Mouse (Mus musculus): ENCODE results near the gene Egfl7. TPM values are rescaled to one million over a fixed set of nuclear protein-coding genes. Genes with fewer than 3 reads are reported as not detected.
A peak's percentile ranks its signal among the peaks of the same experiment; 100 is the strongest.

Gene Egfl7
- 72.2 and 78.9 TPM in 2 replicates for polyA plus RNA-seq (2015; fragmentation: Nextera tagmentation; extraction: Ambion mirVana)

GRCm38 (mm10) chr2:26579714-26580113 is at the start of gene Egfl7:
TSS of gene Egfl7 (plus strand) at chr2:26580014.
- Histone ChIP-seq H3K9me3 (no peaks in the 10 kb centered on the region), H3K4me2 (no peak within 1 kb of the TSS), H3K9ac (no peak within 1 kb of the TSS), H3K27me3 (no peaks in the 10 kb centered on the region), H3K36me3 (no peaks in the 10 kb centered on the region), H3K4me3 (no peak within 1 kb of the TSS), H3K4me1 (replicated peaks) (peaks cover 22% of the 10 kb centered on the region), H3K27ac (peak within 1 kb of the TSS; percentile 30; the same call in 1 of the 2 replicates)
- no peak for ATAC-seq (ENCODE audit: low FRiP score)
- 100% methylated on average over 1 of the region's 1 CpGs for WGBS

GRCm38 (mm10) chr2:26531829-26532228 is 48.0 kb upstream of the Egfl7 start:
- Histone ChIP-seq H3K36me3 (no peaks in the 10 kb centered on the region), H3K9ac (no peak overlapping the region), H3K9me3 (no peaks in the 10 kb centered on the region), H3K4me3 (no peak overlapping the region), H3K27ac (0 out of 2 replicates have a peak overlapping the region, but pooled peaks have one; percentile 85), H3K4me1 (replicated peaks) (peaks cover 56% of the 10 kb centered on the region), H3K4me2 (no peak overlapping the region), H3K27me3 (no peaks in the 10 kb centered on the region)
- no peak for ATAC-seq (ENCODE audit: low FRiP score)
- WGBS = 50% methylated on average over 6 of the region's 6 CpGs

DNA sequence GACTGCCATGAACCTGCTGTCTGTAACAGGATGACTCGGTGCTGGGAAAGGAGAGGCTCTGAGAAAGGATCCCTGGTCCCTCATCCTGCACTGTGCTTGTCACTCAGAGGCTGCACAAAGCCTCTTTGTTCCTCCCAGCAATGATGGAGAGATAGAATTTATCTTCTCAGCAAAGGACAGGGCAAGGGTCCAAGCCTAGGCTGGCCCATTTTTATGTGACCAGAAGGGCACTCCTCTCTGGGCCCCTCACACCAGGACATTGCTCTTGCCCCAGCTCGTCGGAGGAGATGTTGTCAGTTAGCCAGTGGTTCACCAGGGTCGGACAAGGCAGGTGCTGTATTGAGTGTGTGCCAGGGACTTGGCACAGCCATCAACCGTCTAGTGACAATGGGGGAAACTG is 46.6 kb upstream of the Egfl7 start:
- H3K27me3 ChIP-seq = no peaks in the 10 kb centered on the region
- H3K36me3 ChIP-seq = no peaks in the 10 kb centered on the region
- no peak overlapping the region for H3K4me3 ChIP-seq
- no peak overlapping the region; the same call in 1 of the 2 replicates for H3K9ac ChIP-seq
- no peak overlapping the region for H3K4me2 ChIP-seq
- peak; percentile 53 for ATAC-seq (ENCODE audit: low FRiP score)
- H3K27ac ChIP-seq = peak overlapping the region; percentile 85
- peaks cover 53% of the 10 kb centered on the region for H3K4me1 ChIP-seq (replicated peaks)
- 9% methylated on average over 5 of the region's 5 CpGs for WGBS
- no peaks in the 10 kb centered on the region for H3K9me3 ChIP-seq

DNA sequence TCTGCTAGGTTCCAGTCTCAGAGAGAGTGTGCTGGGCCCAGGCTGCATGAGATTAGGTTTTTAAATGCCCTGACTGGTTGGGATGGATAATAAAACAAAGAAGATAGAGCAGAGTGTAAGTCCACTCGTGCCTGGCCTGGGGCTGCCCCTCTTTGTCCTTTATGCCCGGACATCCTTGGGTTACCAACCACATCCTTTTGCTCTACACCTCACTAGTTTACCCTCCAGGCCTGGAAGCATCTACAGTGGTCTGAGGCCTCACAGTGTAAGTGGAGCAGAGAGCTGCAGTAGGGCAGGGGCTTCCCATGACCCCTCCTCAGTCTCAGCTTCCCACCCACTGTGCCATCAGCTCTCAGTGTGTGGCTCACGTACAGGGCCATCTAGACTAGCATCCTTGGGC is 45.7 kb upstream of the Egfl7 start:
- H3K4me1 ChIP-seq (replicated peaks) = peaks cover 52% of the 10 kb centered on the region
- ATAC-seq (ENCODE audit: low FRiP score) = 0 out of 2 replicates have a peak, but pooled peaks have one; percentile 10
- no peak overlapping the region for H3K4me2 ChIP-seq
- no peaks in the 10 kb centered on the region for H3K36me3 ChIP-seq
- H3K9me3 ChIP-seq = no peaks in the 10 kb centered on the region
- H3K9ac ChIP-seq = no peak overlapping the region
- H3K27ac ChIP-seq = peak overlapping the region; percentile 85
- 57% methylated on average over 3 of the region's 3 CpGs for WGBS
- no peaks in the 10 kb centered on the region for H3K27me3 ChIP-seq
- H3K4me3 ChIP-seq = no peak overlapping the region

- peaks cover 48% of the 10 kb centered on the region for H3K4me1 ChIP-seq (replicated peaks)
These were observed 45.2 kb upstream of the Egfl7 start for GRCm38 (mm10) chr2:26534616-26535015.

DNA sequence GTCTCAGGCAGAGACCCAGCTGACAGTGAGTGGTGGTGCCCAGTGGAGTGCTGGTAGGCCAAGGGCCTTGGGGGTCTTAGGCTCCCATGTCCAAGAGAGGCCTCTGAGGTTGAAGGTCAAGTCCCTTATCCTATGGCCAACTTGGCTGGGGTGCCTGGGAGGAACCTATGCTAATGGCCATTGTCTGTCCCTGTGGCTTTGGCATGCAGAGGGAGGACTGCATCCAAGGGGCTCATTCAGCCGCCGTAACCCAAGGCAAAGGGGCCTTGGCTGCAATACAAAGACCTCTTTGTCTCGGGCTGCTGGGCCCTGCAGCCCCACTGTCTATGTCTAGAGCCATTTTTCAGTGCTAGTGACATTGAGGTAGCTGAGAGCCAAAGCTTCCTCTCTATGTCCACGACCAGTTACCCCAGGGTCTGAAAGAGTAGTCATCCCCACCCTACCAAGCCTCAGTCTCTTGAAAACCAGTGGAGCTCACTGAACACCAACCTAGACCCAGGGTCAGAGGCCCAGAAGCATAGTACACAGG is 44.2 kb upstream of the Egfl7 start:
- H3K9ac ChIP-seq = no peak overlapping the region
- no peaks in the 10 kb centered on the region for H3K27me3 ChIP-seq
- H3K4me1 ChIP-seq (replicated peaks) = peaks cover 56% of the 10 kb centered on the region
- no peaks in the 10 kb centered on the region for H3K36me3 ChIP-seq
- no peak overlapping the region for H3K4me3 ChIP-seq
- peak; percentile 52 for ATAC-seq (ENCODE audit: low FRiP score)
- 18% methylated on average over 4 of the region's 4 CpGs for WGBS
- H3K9me3 ChIP-seq = no peaks in the 10 kb centered on the region
- peak overlapping the region; percentile 85 for H3K27ac ChIP-seq
- no peak overlapping the region for H3K4me2 ChIP-seq

More at GRCm38 (mm10) chr2:26534616-26535015, 45.2 kb upstream of the Egfl7 start:
- Histone ChIP-seq H3K27me3 (no peaks in the 10 kb centered on the region), H3K9me3 (no peaks in the 10 kb centered on the region), H3K4me3 (no peak overlapping the region), H3K4me2 (no peak overlapping the region), H3K36me3 (no peaks in the 10 kb centered on the region), H3K9ac (no peak overlapping the region), H3K27ac (peak overlapping the region; percentile 85)
- 0 out of 2 replicates have a peak, but pooled peaks have one; percentile 26 for ATAC-seq (ENCODE audit: low FRiP score)
- 36% methylated on average over 2 of the region's 2 CpGs for WGBS

DNA sequence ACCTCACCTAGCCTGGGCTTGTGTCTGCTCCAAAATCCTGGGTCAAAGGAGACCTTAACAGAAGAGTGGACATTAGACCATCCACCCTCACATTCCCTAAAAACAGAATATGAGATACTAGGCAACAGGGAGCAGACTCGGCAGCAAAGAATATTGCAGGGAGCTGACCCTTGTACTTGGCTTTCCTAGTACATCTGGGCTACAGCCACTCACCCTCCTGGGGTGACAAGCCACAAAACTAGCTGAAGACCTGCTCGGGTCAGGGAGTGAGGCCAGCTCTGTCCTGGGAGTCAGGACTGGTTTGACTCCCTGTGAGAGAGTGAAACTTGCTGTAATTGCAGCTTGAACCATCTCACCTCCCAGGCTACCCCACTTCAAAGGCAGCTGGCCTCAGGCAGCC is 40.3 kb upstream of the Egfl7 start:
- Histone ChIP-seq H3K27me3 (no peaks in the 10 kb centered on the region), H3K9me3 (no peaks in the 10 kb centered on the region), H3K27ac (no peak overlapping the region), H3K9ac (no peak overlapping the region), H3K4me1 (replicated peaks) (peaks cover 59% of the 10 kb centered on the region), H3K36me3 (no peaks in the 10 kb centered on the region), H3K4me2 (no peak overlapping the region), H3K4me3 (no peak overlapping the region)
- WGBS = 65% methylated on average over 2 of the region's 2 CpGs
- no peak for ATAC-seq (ENCODE audit: low FRiP score)

DNA sequence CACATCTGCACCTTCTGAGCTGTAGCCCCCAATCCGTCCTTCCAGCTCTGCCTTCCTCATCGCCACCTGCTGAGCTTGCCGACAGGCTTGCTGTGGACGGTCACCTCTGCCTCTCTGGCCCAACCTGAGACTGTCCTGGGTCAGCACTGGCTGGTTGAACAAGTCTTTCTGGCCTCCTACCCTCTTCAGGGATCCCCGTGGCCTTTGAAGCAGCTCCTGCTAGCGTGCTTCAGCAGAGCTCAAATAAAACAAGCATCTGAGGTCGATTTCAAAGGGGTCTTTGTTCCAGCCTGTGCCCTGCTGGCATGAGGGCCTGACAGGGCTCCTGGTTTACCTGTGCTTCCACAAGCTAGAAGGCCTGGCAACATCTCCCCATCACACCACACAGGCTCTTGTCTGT is 39.1 kb upstream of the Egfl7 start:
- 26% methylated on average over 7 of the region's 7 CpGs for WGBS
- Histone ChIP-seq H3K36me3 (no peaks in the 10 kb centered on the region), H3K27ac (peak overlapping the region; percentile 64), H3K9me3 (no peaks in the 10 kb centered on the region), H3K4me3 (no peak overlapping the region), H3K4me2 (no peak overlapping the region), H3K27me3 (no peaks in the 10 kb centered on the region), H3K9ac (0 out of 2 replicates have a peak overlapping the region, but pooled peaks have one; percentile 13), H3K4me1 (replicated peaks) (peaks cover 47% of the 10 kb centered on the region)
- ATAC-seq (ENCODE audit: low FRiP score) = no peak

- peak; percentile 58; the same call in 1 of the 2 replicates for ATAC-seq (ENCODE audit: low FRiP score)
- Histone ChIP-seq H3K4me3 (no peak overlapping the region), H3K27ac (peak overlapping the region; percentile 64), H3K9me3 (no peaks in the 10 kb centered on the region), H3K36me3 (no peaks in the 10 kb centered on the region), H3K4me1 (replicated peaks) (peaks cover 40% of the 10 kb centered on the region), H3K27me3 (no peaks in the 10 kb centered on the region), H3K9ac (no peak overlapping the region), H3K4me2 (no peak overlapping the region)
- WGBS = 29% methylated on average over 9 of the region's 9 CpGs
These were observed 38.4 kb upstream of the Egfl7 start for GRCm38 (mm10) chr2:26541258-26541910.

DNA sequence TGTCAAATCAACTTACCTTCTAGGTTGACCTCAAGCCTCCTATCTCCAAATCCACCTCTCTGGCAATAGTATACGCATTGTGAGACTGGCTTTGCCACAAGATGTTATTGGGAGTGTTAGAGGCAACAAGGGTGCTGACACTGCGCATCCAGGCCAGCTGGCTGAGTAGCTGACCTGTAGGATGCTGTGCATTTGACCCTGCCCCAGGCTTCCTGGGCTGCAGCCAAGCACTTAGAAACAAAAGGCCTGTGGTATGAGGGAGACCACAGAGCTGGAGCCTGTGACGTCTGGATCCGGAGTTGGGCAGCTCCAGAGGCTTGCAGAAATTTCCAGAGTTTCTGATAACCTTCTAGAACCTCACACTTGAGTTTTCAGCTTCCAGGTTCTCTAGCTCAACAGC is 36.7 kb upstream of the Egfl7 start:
- WGBS = 73% methylated on average over 4 of the region's 4 CpGs
- H3K27me3 ChIP-seq = no peaks in the 10 kb centered on the region
- no peak overlapping the region for H3K4me3 ChIP-seq
- no peak for ATAC-seq (ENCODE audit: low FRiP score)
- no peak overlapping the region for H3K27ac ChIP-seq
- no peak overlapping the region for H3K4me2 ChIP-seq
- H3K9ac ChIP-seq = no peak overlapping the region
- peaks cover 47% of the 10 kb centered on the region for H3K4me1 ChIP-seq (replicated peaks)
- no peaks in the 10 kb centered on the region for H3K9me3 ChIP-seq
- H3K36me3 ChIP-seq = no peaks in the 10 kb centered on the region

GRCm38 (mm10) chr2:26543768-26544167 is 36.0 kb upstream of the Egfl7 start:
- 89% methylated on average over 8 of the region's 8 CpGs for WGBS
- H3K9ac ChIP-seq = no peak overlapping the region
- no peak overlapping the region for H3K4me2 ChIP-seq
- H3K27me3 ChIP-seq = no peaks in the 10 kb centered on the region
- H3K4me1 ChIP-seq (replicated peaks) = peaks cover 47% of the 10 kb centered on the region
- H3K4me3 ChIP-seq = no peak overlapping the region
- no peaks in the 10 kb centered on the region for H3K36me3 ChIP-seq
- H3K27ac ChIP-seq = no peak overlapping the region
- no peaks in the 10 kb centered on the region for H3K9me3 ChIP-seq
- ATAC-seq (ENCODE audit: low FRiP score) = no peak

GRCm38 (mm10) chr2:26544265-26544664 is 35.5 kb upstream of the Egfl7 start:
- 64% methylated on average over 3 of the region's 3 CpGs for WGBS
- Histone ChIP-seq H3K4me2 (no peak overlapping the region), H3K9me3 (no peaks in the 10 kb centered on the region), H3K4me1 (replicated peaks) (peaks cover 47% of the 10 kb centered on the region), H3K27me3 (no peaks in the 10 kb centered on the region), H3K36me3 (no peaks in the 10 kb centered on the region), H3K4me3 (no peak overlapping the region), H3K27ac (0 out of 2 replicates have a peak overlapping the region, but pooled peaks have one; percentile 1), H3K9ac (no peak overlapping the region)
- ATAC-seq (ENCODE audit: low FRiP score) = no peak

- H3K4me1 ChIP-seq (replicated peaks) = peaks cover 49% of the 10 kb centered on the region
- no peak overlapping the region for H3K4me3 ChIP-seq
- WGBS = 31% methylated on average over 2 of the region's 2 CpGs
- no peak overlapping the region for H3K4me2 ChIP-seq
- H3K36me3 ChIP-seq = no peaks in the 10 kb centered on the region
- peak; percentile 61; the same call in 1 of the 2 replicates for ATAC-seq (ENCODE audit: low FRiP score)
- H3K27ac ChIP-seq = 0 out of 2 replicates have a peak overlapping the region, but pooled peaks have one; percentile 24
- H3K27me3 ChIP-seq = no peaks in the 10 kb centered on the region
- H3K9me3 ChIP-seq = no peaks in the 10 kb centered on the region
- no peak overlapping the region for H3K9ac ChIP-seq
These were observed 32.3 kb upstream of the Egfl7 start for GRCm38 (mm10) chr2:26547481-26547880.

Measured in hindbrain, embryonic 13.5 days (tissue).